Mouse (Mus musculus): ENCODE results near the gene Rufy3. TPM values are rescaled to one million over a fixed set of nuclear protein-coding genes. Genes with fewer than 3 reads are reported as not detected.

Rufy3 gene
- polyA plus RNA-seq, 1 experiment: 4.9 TPM

GRCm38 (mm10) chr5:88565148-88566033, 551 bp downstream of the Rufy3 start:
- TF ChIP-seq MYOD1 (IDR thresholded peaks at IDR 0.05; ENCODE audit: control insufficient read depth in 1 of 3, insufficient read length in 2 of 3, low read depth in 2 of 3): peak in 1 of 3 experiments; percentile 17
- TF ChIP-seq TCF3 (IDR thresholded peaks at IDR 0.05; ENCODE audit: insufficient read length, low read depth): no peak
- no peak for TF ChIP-seq REST (IDR thresholded peaks at IDR 0.05; ENCODE audit: insufficient read depth, insufficient read length)
- no peak for TF ChIP-seq SRF (IDR thresholded peaks at IDR 0.05; ENCODE audit: control insufficient read depth, insufficient read length, low read depth)
- TF ChIP-seq MAX (IDR thresholded peaks at IDR 0.05; ENCODE audit: low read depth): no peak
- TF ChIP-seq TCF12 (IDR thresholded peaks at IDR 0.05; ENCODE audit: insufficient read depth, poor library complexity, severe bottlenecking): no peak
- TF ChIP-seq CEBPB (IDR thresholded peaks at IDR 0.05; ENCODE audit: insufficient read depth, poor library complexity, severe bottlenecking): no peak
- peak in 1 of 3 experiments; percentile 36 for TF ChIP-seq MYOG (IDR thresholded peaks at IDR 0.05; ENCODE audit: control insufficient read depth in 1 of 3, insufficient read depth in 1 of 3, insufficient read length in 2 of 3, low read depth in 2 of 3)
- TF ChIP-seq POLR2A (IDR thresholded peaks at IDR 0.05; ENCODE audit: insufficient read length, low read depth): peak; percentile 20
- no peak for TF ChIP-seq E2F4 (IDR thresholded peaks at IDR 0.05; ENCODE audit: insufficient read depth)
- no peak for TF ChIP-seq USF1 (IDR thresholded peaks at IDR 0.05; ENCODE audit: low read depth)
- TF ChIP-seq POLR2AphosphoS2 (IDR thresholded peaks at IDR 0.05; ENCODE audit: insufficient read length, low read depth): no peak
- Histone ChIP-seq H3K4me2 (ENCODE audit: low read depth) (peak overlapping the region; percentile 87), H3K79me2 (ENCODE audit: control insufficient read depth, insufficient read depth) (peaks cover 34% of the 10 kb centered on the region), H3K27me3 (ENCODE audit: control insufficient read depth, insufficient read depth, insufficient read length) (no peaks in the 10 kb centered on the region), H3K4me3 (peak overlapping the region; percentile 52), H3K36me3 (ENCODE audit: control insufficient read depth, insufficient read depth) (no peaks in the 10 kb centered on the region), H3ac (ENCODE audit: control insufficient read depth, insufficient read length) (peak overlapping the region; percentile 100)

- Histone ChIP-seq H3ac (ENCODE audit: control insufficient read depth, insufficient read length) (peak overlapping the region; percentile 100), H3K4me3 (peak overlapping the region; percentile 52), H3K36me3 (ENCODE audit: control insufficient read depth, insufficient read depth) (no peaks in the 10 kb centered on the region), H3K79me2 (ENCODE audit: control insufficient read depth, insufficient read depth) (peaks cover 34% of the 10 kb centered on the region), H3K27me3 (ENCODE audit: control insufficient read depth, insufficient read depth, insufficient read length) (no peaks in the 10 kb centered on the region), H3K4me2 (ENCODE audit: low read depth) (peak overlapping the region; percentile 87)
- TF ChIP-seq POLR2A (IDR thresholded peaks at IDR 0.05; ENCODE audit: insufficient read length, low read depth) (no peak), MYOD1 (IDR thresholded peaks at IDR 0.05; ENCODE audit: control insufficient read depth in 1 of 3, insufficient read length in 2 of 3, low read depth in 2 of 3) (no peak), E2F4 (IDR thresholded peaks at IDR 0.05; ENCODE audit: insufficient read depth) (no peak), TCF3 (IDR thresholded peaks at IDR 0.05; ENCODE audit: insufficient read length, low read depth) (no peak), USF1 (IDR thresholded peaks at IDR 0.05; ENCODE audit: low read depth) (no peak), TCF12 (IDR thresholded peaks at IDR 0.05; ENCODE audit: insufficient read depth, poor library complexity, severe bottlenecking) (no peak), REST (IDR thresholded peaks at IDR 0.05; ENCODE audit: insufficient read depth, insufficient read length) (no peak), MYOG (IDR thresholded peaks at IDR 0.05; ENCODE audit: control insufficient read depth in 1 of 3, insufficient read depth in 1 of 3, insufficient read length in 2 of 3, low read depth in 2 of 3) (no peak), SRF (IDR thresholded peaks at IDR 0.05; ENCODE audit: control insufficient read depth, insufficient read length, low read depth) (no peak), POLR2AphosphoS2 (IDR thresholded peaks at IDR 0.05; ENCODE audit: insufficient read length, low read depth) (no peak), MAX (IDR thresholded peaks at IDR 0.05; ENCODE audit: low read depth) (no peak), CEBPB (IDR thresholded peaks at IDR 0.05; ENCODE audit: insufficient read depth, poor library complexity, severe bottlenecking) (no peak)
Measured at GRCm38 (mm10) chr5:88566034-88566841, 1.4 kb downstream of the Rufy3 start.

GRCm38 (mm10) chr5:88569541-88569940, 4.7 kb downstream of the Rufy3 start:
- peaks cover 34% of the 10 kb centered on the region for H3K79me2 ChIP-seq (ENCODE audit: control insufficient read depth, insufficient read depth)
- H3ac ChIP-seq (ENCODE audit: control insufficient read depth, insufficient read length): no peak overlapping the region
- no peaks in the 10 kb centered on the region for H3K27me3 ChIP-seq (ENCODE audit: control insufficient read depth, insufficient read depth, insufficient read length)
- no peak overlapping the region for H3K4me3 ChIP-seq
- no peak for TF ChIP-seq TCF3 (IDR thresholded peaks at IDR 0.05; ENCODE audit: insufficient read length, low read depth)
- TF ChIP-seq POLR2A (IDR thresholded peaks at IDR 0.05; ENCODE audit: insufficient read length, low read depth): no peak
- no peak for TF ChIP-seq SRF (IDR thresholded peaks at IDR 0.05; ENCODE audit: control insufficient read depth, insufficient read length, low read depth)
- TF ChIP-seq MYOG (IDR thresholded peaks at IDR 0.05; ENCODE audit: control insufficient read depth in 1 of 3, insufficient read depth in 1 of 3, insufficient read length in 2 of 3, low read depth in 2 of 3): no peak
- TF ChIP-seq E2F4 (IDR thresholded peaks at IDR 0.05; ENCODE audit: insufficient read depth): no peak
- no peak for TF ChIP-seq USF1 (IDR thresholded peaks at IDR 0.05; ENCODE audit: low read depth)
- TF ChIP-seq REST (IDR thresholded peaks at IDR 0.05; ENCODE audit: insufficient read depth, insufficient read length): no peak
- TF ChIP-seq CEBPB (IDR thresholded peaks at IDR 0.05; ENCODE audit: insufficient read depth, poor library complexity, severe bottlenecking): no peak
- TF ChIP-seq MAX (IDR thresholded peaks at IDR 0.05; ENCODE audit: low read depth): no peak
- no peak for TF ChIP-seq MYOD1 (IDR thresholded peaks at IDR 0.05; ENCODE audit: control insufficient read depth in 1 of 3, insufficient read length in 2 of 3, low read depth in 2 of 3)
- no peak for TF ChIP-seq POLR2AphosphoS2 (IDR thresholded peaks at IDR 0.05; ENCODE audit: insufficient read length, low read depth)
- no peak overlapping the region for H3K4me2 ChIP-seq (ENCODE audit: low read depth)
- H3K36me3 ChIP-seq (ENCODE audit: control insufficient read depth, insufficient read depth): no peaks in the 10 kb centered on the region

DNA sequence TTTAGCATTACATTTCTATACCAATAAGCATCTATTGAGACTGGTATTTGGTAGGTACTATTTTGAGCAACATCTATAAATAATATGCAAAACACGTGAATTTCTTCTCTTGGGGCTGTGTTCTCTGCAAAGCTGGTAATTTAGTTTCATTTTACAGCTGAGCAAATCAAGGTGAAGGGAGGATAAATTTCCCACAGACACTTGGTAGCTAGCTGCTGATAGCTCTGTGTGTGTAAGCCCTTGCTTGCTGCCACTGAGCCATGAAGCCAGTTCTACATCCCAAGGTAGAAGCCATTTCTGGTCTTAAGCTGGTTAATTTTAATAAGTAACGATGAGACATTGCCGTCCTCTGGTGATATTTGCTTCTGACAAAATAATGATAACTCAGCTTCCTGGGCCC, 10.0 kb downstream of the Rufy3 start:
- Histone ChIP-seq H3K79me2 (ENCODE audit: control insufficient read depth, insufficient read depth) (peaks cover 4% of the 10 kb centered on the region), H3K27me3 (ENCODE audit: control insufficient read depth, insufficient read depth, insufficient read length) (no peaks in the 10 kb centered on the region), H3ac (ENCODE audit: control insufficient read depth, insufficient read length) (no peak overlapping the region), H3K4me2 (ENCODE audit: low read depth) (no peak overlapping the region), H3K4me3 (no peak overlapping the region), H3K36me3 (ENCODE audit: control insufficient read depth, insufficient read depth) (no peaks in the 10 kb centered on the region)
- no peak for TF ChIP-seq SRF (IDR thresholded peaks at IDR 0.05; ENCODE audit: control insufficient read depth, insufficient read length, low read depth)
- no peak for TF ChIP-seq USF1 (IDR thresholded peaks at IDR 0.05; ENCODE audit: low read depth)
- TF ChIP-seq POLR2A (IDR thresholded peaks at IDR 0.05; ENCODE audit: insufficient read length, low read depth): no peak
- no peak for TF ChIP-seq POLR2AphosphoS2 (IDR thresholded peaks at IDR 0.05; ENCODE audit: insufficient read length, low read depth)
- TF ChIP-seq TCF12 (IDR thresholded peaks at IDR 0.05; ENCODE audit: insufficient read depth, poor library complexity, severe bottlenecking): no peak
- TF ChIP-seq MAX (IDR thresholded peaks at IDR 0.05; ENCODE audit: low read depth): no peak
- no peak for TF ChIP-seq E2F4 (IDR thresholded peaks at IDR 0.05; ENCODE audit: insufficient read depth)
- no peak for TF ChIP-seq MYOD1 (IDR thresholded peaks at IDR 0.05; ENCODE audit: control insufficient read depth in 1 of 3, insufficient read length in 2 of 3, low read depth in 2 of 3)
- TF ChIP-seq REST (IDR thresholded peaks at IDR 0.05; ENCODE audit: insufficient read depth, insufficient read length): no peak
- TF ChIP-seq CEBPB (IDR thresholded peaks at IDR 0.05; ENCODE audit: insufficient read depth, poor library complexity, severe bottlenecking): no peak
- TF ChIP-seq TCF3 (IDR thresholded peaks at IDR 0.05; ENCODE audit: insufficient read length, low read depth): no peak
- TF ChIP-seq MYOG (IDR thresholded peaks at IDR 0.05; ENCODE audit: control insufficient read depth in 1 of 3, insufficient read depth in 1 of 3, insufficient read length in 2 of 3, low read depth in 2 of 3): no peak

Measured in myocyte (in vitro differentiated cells).